Mouse (Mus musculus) heart, embryonic 13.5 days (tissue): ENCODE data around the gene Prelid3b. TPM values are rescaled to one million over a fixed set of nuclear protein-coding genes. Genes with fewer than 3 reads are reported as not detected.

Experiments
- ATAC-seq: fragments of 200-750 bp; cut with Nextera tagmentation; 2 replicates; pipeline ENCODE4 v1.8.0; 2017; ENCODE audit warnings: moderate TSS enrichment; ENCODE audit not compliant: insufficient number of reproducible peaks, low FRiP score, low TSS enrichment; ENCODE audit errors: extremely low read depth
- H3K27ac ChIP-seq: fragments of 300-500 bp; sonication (generic); replicated peaks from 2 replicates; pipeline ENCODE4 v1.5.1; 2015; ENCODE audit warnings: moderate library complexity, mild to moderate bottlenecking, inconsistent platforms
- H3K27me3 ChIP-seq: fragments of 300-500 bp; sonication (generic); replicated peaks from 2 replicates; pipeline ENCODE4 v1.6.1; 2015; ENCODE audit warnings: mild to moderate bottlenecking, inconsistent platforms
- H3K36me3 ChIP-seq: fragments of 300-500 bp; sonication (generic); 2 replicates; pipeline ENCODE4 v1.6.1; 2015; ENCODE audit warnings: mild to moderate bottlenecking, inconsistent platforms
- H3K4me1 ChIP-seq: fragments of 300-500 bp; sonication (generic); 2 replicates; pipeline ENCODE4 v1.6.1; 2015; ENCODE audit warnings: inconsistent platforms
- H3K4me2 ChIP-seq: fragments of 300-500 bp; sonication (generic); 2 replicates; pipeline ENCODE4 v1.6.1; 2015; ENCODE audit warnings: inconsistent platforms, mild to moderate bottlenecking, moderate library complexity
- H3K4me3 ChIP-seq: fragments of 300-500 bp; sonication (generic); 2 replicates; pipeline ENCODE4 v1.5.1; 2015; ENCODE audit warnings: moderate library complexity, mild to moderate bottlenecking, inconsistent platforms
- H3K9ac ChIP-seq: fragments of 300-500 bp; sonication (generic); 2 replicates; pipeline ENCODE4 v1.6.1; 2015; ENCODE audit warnings: inconsistent platforms, mild to moderate bottlenecking, moderate library complexity
- H3K9me3 ChIP-seq: fragments of 300-500 bp; sonication (generic); 2 replicates; pipeline ENCODE4 v1.6.1; 2016; ENCODE audit warnings: inconsistent platforms
- WGBS: fragments of 180-500 bp; shearing (Covaris S2); methylation state at CpG from one replicate; pipeline ENCODE4 v1.1.7; 2015; ENCODE audit warnings: mixed read lengths; 5-methylcytosine and 5-hydroxymethylcytosine counted together
- polyA plus RNA-seq: library from polyadenylated mRNA; unstranded; fragments of >200 nt; fragmentation: Nextera tagmentation; extraction: Ambion mirVana; gene quantifications from 2 replicates; pipeline ENCODE4 v1.2.1, GENCODE M21; 2015

Gene Prelid3b
- polyA plus RNA-seq, 1 experiment from 2014 or later, result 125 TPM

DNA sequence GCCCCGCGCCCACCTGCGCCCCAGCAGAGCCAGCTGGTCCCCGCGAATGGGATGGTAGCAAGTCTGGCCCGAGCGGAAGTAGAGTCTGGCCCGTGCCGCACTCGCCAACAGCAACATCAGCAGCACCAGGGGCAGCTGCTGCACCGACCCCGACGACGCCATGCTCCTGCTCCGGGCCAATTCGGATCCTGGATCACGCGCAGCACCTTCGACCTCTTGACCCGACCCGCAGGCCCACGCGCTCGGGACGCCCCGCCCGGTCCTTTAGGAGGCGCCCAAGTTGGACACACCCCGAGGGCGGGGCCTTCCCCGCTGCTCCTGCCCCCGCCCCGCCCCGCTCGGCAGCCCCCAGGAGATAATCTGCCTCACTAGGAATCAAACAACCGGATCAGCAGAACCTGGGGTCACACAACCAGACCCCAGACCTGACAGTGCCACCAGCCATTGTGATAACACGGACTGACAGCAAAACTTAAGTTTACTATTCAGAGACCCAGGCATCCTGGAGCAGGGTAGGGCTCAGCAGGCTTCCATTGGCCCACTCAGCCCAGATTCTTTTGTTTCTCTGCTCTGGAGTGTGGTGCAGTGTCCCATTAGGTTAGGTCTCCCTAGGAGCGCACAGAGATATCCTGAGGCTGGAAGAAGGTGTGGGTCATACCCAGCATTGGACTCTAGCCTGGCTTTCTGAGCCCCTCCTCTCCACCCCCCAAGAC lies 34.0 kb downstream of the Prelid3b start, which contains the start of gene Ctsz:
Gene Ctsz, minus strand, starts transcription at position 303 of the 713 bp plus-strand sequence.
- 1% methylated on average over 34 of the region's 38 CpGs for WGBS
- H3K4me3 ChIP-seq, result peak within 1 kb of the TSS; percentile 75
- peak within 1 kb of the TSS; percentile 82 for H3K9ac ChIP-seq
- no peaks in the 10 kb centered on the region for H3K27me3 ChIP-seq
- peak within 1 kb of the TSS; percentile 88 for H3K4me2 ChIP-seq
- H3K36me3 ChIP-seq, result peaks cover 14% of the 10 kb centered on the region
- no peak within 1 kb of the TSS for H3K27ac ChIP-seq
- H3K4me1 ChIP-seq, result peaks cover 39% of the 10 kb centered on the region
- peak; percentile 68 for ATAC-seq
- H3K9me3 ChIP-seq, result no peaks in the 10 kb centered on the region

GRCm38 (mm10) chr2:174438181-174438580 lies 34.7 kb downstream of the Prelid3b start:
- Histone ChIP-seq H3K36me3 (peaks cover 20% of the 10 kb centered on the region), H3K4me2 (peak overlapping the region; percentile 88), H3K4me1 (peaks cover 37% of the 10 kb centered on the region), H3K9me3 (no peaks in the 10 kb centered on the region), H3K4me3 (peak overlapping the region; percentile 75), H3K27me3 (no peaks in the 10 kb centered on the region), H3K9ac (peak overlapping the region; percentile 82), H3K27ac (no peak overlapping the region)
- ATAC-seq, result no peak
- 67% methylated on average over 11 of the region's 11 CpGs for WGBS

DNA sequence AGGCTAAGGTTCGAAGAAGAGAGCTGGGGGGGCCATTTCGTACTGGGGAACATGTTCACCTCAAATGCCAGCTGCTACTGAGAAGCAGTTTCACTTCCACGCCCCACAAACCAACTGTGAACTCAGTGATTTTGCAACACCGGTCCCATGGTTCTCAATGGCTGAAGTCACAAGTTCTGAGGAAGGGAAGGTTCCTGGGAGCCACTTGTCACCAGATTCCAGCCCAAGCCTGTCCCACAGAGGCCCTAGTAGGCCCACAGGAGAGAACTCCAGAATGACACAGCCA lies 35.2 kb downstream of the Prelid3b start:
- Histone ChIP-seq H3K9me3 (no peaks in the 10 kb centered on the region), H3K4me1 (peaks cover 33% of the 10 kb centered on the region), H3K9ac (0 out of 2 replicates have a peak overlapping the region, but pooled peaks have one; percentile 82), H3K27me3 (no peaks in the 10 kb centered on the region), H3K4me3 (peak overlapping the region; percentile 75), H3K27ac (no peak overlapping the region), H3K36me3 (peaks cover 26% of the 10 kb centered on the region), H3K4me2 (peak overlapping the region; percentile 88)
- no peak for ATAC-seq
- WGBS, result 91% methylated on average over 4 of the region's 4 CpGs

DNA sequence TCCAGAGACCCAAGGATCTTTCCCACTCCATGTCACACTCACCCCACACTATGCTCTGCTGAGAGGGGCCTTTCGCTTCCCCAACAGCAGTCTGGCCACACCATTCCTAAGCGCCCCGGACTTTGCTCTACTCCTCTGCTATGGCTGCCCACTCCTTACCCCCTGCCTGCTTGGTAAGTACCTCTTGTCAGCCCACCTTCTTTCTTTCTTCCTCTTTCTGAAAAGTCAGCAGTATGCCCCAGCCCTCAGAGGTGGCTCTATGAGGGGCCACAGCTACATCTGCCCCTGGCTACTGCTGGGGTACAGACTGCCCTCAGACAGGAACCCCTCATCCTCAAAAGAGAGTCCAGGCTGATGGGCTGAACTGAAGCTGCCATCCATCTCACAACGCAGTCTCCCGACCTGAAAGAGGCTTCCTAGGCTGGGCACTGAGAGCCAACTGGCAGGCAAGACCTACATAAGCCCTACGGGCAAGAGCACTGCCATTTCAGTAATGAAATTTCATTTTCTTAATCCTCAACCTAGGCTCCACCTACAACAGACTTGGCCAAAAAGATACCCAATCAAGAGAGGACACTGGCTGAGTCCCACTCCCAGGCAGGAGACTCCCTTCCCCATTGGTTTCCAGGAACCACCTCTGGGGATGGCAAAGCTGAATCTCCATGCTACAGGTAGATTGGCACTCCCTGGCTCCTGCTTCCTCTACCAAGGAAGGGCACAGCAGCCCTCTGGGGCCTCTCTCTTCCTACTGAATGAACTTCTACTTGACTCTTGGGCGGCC lies 35.8 kb downstream of the Prelid3b start:
- Histone ChIP-seq H3K4me3 (no peak overlapping the region), H3K36me3 (peaks cover 30% of the 10 kb centered on the region), H3K4me1 (peaks cover 28% of the 10 kb centered on the region), H3K27ac (no peak overlapping the region), H3K27me3 (no peaks in the 10 kb centered on the region), H3K4me2 (peak overlapping the region; percentile 14; the same call in 1 of the 2 replicates), H3K9me3 (no peaks in the 10 kb centered on the region), H3K9ac (no peak overlapping the region)
- WGBS, result 94% methylated on average over 7 of the region's 7 CpGs
- ATAC-seq, result no peak

GRCm38 (mm10) chr2:174436076-174436701 lies 36.7 kb downstream of the Prelid3b start:
- no peak for ATAC-seq
- peaks cover 22% of the 10 kb centered on the region for H3K4me1 ChIP-seq
- no peaks in the 10 kb centered on the region for H3K27me3 ChIP-seq
- 86% methylated on average over 26 of the region's 26 CpGs for WGBS
- H3K36me3 ChIP-seq, result peaks cover 34% of the 10 kb centered on the region
- H3K9ac ChIP-seq, result no peak overlapping the region
- no peak overlapping the region for H3K4me2 ChIP-seq
- no peak overlapping the region for H3K4me3 ChIP-seq
- no peak overlapping the region for H3K27ac ChIP-seq
- H3K9me3 ChIP-seq, result no peaks in the 10 kb centered on the region

DNA sequence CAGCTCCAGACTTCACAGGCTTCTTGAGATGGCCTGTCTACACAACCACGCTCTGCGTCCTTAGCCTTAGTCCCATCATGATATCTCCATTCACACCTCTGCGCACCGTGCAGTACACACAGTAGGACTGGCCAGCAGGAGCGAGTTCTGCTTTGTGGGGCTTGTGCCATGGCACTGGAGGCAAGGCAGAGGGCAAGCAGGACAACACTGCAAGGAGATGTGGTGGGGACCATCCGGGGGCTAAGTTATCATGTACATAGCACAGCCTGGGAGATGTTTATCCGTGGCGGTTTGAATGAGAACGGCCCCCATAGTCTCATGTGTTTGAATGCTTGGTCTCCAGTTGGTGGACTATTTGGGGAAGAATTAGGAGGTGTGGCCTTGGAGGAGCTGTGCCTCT lies 37.9 kb downstream of the Prelid3b start:
- Histone ChIP-seq H3K27me3 (no peaks in the 10 kb centered on the region), H3K9ac (no peak overlapping the region), H3K9me3 (no peaks in the 10 kb centered on the region), H3K4me2 (no peak overlapping the region), H3K36me3 (peaks cover 42% of the 10 kb centered on the region), H3K27ac (no peak overlapping the region), H3K4me1 (peaks cover 22% of the 10 kb centered on the region), H3K4me3 (no peak overlapping the region)
- no peak for ATAC-seq
- 91% methylated on average over 9 of the region's 9 CpGs for WGBS

GRCm38 (mm10) chr2:174428996-174429591 lies 43.8 kb downstream of the Prelid3b start:
- H3K4me3 ChIP-seq, result no peak overlapping the region
- H3K9ac ChIP-seq, result no peak overlapping the region
- 87% methylated on average over 10 of the region's 10 CpGs for WGBS
- H3K4me1 ChIP-seq, result no peaks in the 10 kb centered on the region
- no peak overlapping the region for H3K4me2 ChIP-seq
- no peak overlapping the region for H3K27ac ChIP-seq
- ATAC-seq, result no peak
- H3K9me3 ChIP-seq, result no peaks in the 10 kb centered on the region
- no peaks in the 10 kb centered on the region for H3K27me3 ChIP-seq
- peaks cover 84% of the 10 kb centered on the region for H3K36me3 ChIP-seq

- peaks cover 87% of the 10 kb centered on the region for H3K36me3 ChIP-seq
Observed at GRCm38 (mm10) chr2:174428076-174428835, 44.6 kb downstream of the Prelid3b start.

DNA sequence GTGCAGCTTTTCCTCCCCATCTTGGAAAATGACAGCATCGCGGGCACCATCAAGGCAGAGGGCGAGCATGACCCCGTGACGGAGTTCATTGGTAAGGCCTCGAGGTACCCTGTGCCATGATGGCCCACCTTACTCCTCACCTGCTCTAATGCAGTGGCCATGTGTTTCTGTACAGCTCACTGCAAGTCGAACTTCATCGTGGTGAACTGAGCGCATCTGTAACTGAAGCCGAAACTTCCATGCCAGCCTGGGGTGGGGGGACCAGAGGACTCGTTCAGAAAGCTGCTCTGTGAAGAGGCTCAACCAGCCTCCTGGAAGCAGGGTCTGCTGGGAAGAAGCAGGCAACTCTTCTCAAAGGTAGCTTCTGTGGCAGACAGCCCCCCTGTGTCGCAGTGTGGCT lies 46.0 kb downstream of the Prelid3b start:
- H3K27me3 ChIP-seq, result no peaks in the 10 kb centered on the region
- no peak for ATAC-seq
- no peaks in the 10 kb centered on the region for H3K9me3 ChIP-seq
- 91% methylated on average over 12 of the region's 12 CpGs for WGBS
- H3K4me1 ChIP-seq, result no peaks in the 10 kb centered on the region
- no peak overlapping the region for H3K27ac ChIP-seq
- no peak overlapping the region for H3K4me2 ChIP-seq
- no peak overlapping the region for H3K9ac ChIP-seq
- H3K36me3 ChIP-seq, result peaks cover 90% of the 10 kb centered on the region
- H3K4me3 ChIP-seq, result no peak overlapping the region

More at GRCm38 (mm10) chr2:174428076-174428835, 44.6 kb downstream of the Prelid3b start:
- Histone ChIP-seq H3K27ac (no peak overlapping the region), H3K9ac (no peak overlapping the region), H3K4me1 (no peaks in the 10 kb centered on the region), H3K27me3 (no peaks in the 10 kb centered on the region), H3K4me3 (no peak overlapping the region), H3K9me3 (no peaks in the 10 kb centered on the region), H3K4me2 (no peak overlapping the region)
- no peak for ATAC-seq
- WGBS, result 79% methylated on average over 18 of the region's 18 CpGs

- Histone ChIP-seq H3K9me3 (no peaks in the 10 kb centered on the region), H3K4me3 (no peak overlapping the region), H3K4me2 (no peak overlapping the region), H3K4me1 (no peaks in the 10 kb centered on the region), H3K36me3 (peaks cover 97% of the 10 kb centered on the region), H3K27me3 (no peaks in the 10 kb centered on the region), H3K27ac (no peak overlapping the region), H3K9ac (no peak overlapping the region)
- 82% methylated on average over 11 of the region's 11 CpGs for WGBS
- no peak for ATAC-seq
Observed at GRCm38 (mm10) chr2:174424301-174425085, 48.4 kb downstream of the Prelid3b start.
